Mouse (Mus musculus): ENCODE results near the gene Eng. TPM values are rescaled to one million over a fixed set of nuclear protein-coding genes. Genes with fewer than 3 reads are reported as not detected.

Gene Eng
- polyA plus RNA-seq, 1 experiment from 2014 or later: 24.8 TPM

DNA sequence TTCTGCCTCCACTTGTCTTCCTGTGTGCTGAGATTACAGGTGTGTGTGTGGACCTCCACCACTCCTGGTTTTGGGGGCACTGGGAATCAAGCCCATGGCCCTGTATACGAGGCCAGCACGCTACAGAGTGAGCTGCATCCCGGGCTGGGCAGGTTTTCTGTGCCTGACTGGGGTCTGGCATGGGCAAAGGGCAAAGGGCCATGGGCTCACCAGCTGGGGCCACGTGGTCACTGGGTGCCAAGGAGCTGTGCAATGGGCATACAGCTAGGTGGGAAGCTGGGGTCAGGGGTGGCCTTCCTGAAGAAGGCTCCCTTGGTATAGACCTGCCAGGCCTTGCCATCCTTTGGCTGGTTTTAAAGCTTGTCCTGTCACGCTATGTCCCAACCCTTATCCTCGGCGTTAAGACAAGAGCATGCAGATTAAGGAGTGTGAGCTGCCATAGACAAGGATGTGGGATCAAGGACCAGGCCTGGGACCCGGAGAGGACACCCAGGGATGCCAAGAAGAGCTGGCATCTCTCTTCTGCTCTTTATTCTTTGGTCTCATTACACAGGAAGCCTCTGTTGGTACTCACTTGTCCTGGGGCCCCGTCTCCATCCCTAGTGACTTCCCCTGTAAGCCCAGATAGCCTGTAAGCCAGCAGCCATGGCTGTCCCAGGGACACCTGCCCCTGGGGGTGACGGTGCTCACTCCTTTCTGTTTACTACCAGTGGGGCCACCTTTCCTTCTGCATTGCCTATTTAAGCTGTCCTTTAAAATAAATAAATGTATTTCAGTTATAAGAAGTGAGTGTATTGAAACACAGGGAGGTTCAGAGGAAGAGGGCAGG, 11.9 kb upstream of the Eng start:
- Histone ChIP-seq H3K9me3 (no peaks in the 10 kb centered on the region), H3K4me1 (replicated peaks) (peaks cover 24% of the 10 kb centered on the region), H3K4me2 (replicated peaks) (no peak overlapping the region), H3K36me3 (peaks cover 10% of the 10 kb centered on the region; the same call in 1 of the 2 replicates), H3K9ac (replicated peaks) (no peak overlapping the region), H3K27me3 (no peaks in the 10 kb centered on the region), H3K27ac (no peak overlapping the region), H3K4me3 (replicated peaks) (no peak overlapping the region)
- no peak for ATAC-seq
- WGBS: 81% methylated on average over 10 of the region's 10 CpGs

- no peak for ATAC-seq
- Histone ChIP-seq H3K4me1 (replicated peaks) (peaks cover 8% of the 10 kb centered on the region; the same call in 1 of the 2 replicates), H3K27me3 (no peaks in the 10 kb centered on the region), H3K27ac (no peak overlapping the region), H3K36me3 (peaks cover 10% of the 10 kb centered on the region; the same call in 1 of the 2 replicates), H3K9ac (replicated peaks) (no peak overlapping the region), H3K4me2 (replicated peaks) (no peak overlapping the region), H3K4me3 (replicated peaks) (no peak overlapping the region), H3K9me3 (no peaks in the 10 kb centered on the region)
- 91% methylated on average over 7 of the region's 7 CpGs for WGBS
Measured at GRCm38 (mm10) chr2:32636617-32637016, 9.8 kb upstream of the Eng start.

DNA sequence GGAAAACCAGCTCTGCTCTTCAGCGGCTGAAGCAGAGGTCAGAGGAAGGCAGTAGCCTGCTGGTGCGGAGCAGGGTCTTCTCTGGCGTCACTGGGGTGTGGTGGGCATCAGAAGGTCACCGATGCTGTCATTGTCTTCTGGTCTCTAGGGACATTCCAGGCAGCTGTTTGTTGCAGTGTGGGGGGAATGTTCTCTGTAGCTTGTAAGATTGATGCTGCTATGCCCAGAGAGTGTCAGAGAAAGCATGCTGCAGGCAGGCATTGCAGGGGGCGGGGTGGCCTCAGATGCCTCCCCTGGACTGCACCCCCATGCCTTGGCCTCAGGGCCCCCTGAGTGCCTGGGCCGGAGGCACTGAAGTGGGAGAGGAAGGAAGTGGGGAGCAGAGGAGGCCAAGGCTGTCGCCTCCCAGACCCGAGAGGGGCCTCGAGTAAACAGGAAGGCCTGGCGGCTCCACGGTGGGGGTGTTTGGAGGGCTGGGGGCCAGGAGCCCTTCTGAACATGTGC, 8.6 kb upstream of the Eng start:
- H3K4me1 ChIP-seq (replicated peaks): peaks cover 5% of the 10 kb centered on the region; the same call in 1 of the 2 replicates
- no peaks in the 10 kb centered on the region for H3K9me3 ChIP-seq
- 0 out of 2 replicates have a peak overlapping the region, but pooled peaks have one; percentile 32 for H3K9ac ChIP-seq (replicated peaks)
- no peak overlapping the region for H3K4me3 ChIP-seq (replicated peaks)
- no peak for ATAC-seq
- 57% methylated on average over 11 of the region's 11 CpGs for whole genome bisulfite sequencing
- no peak overlapping the region for H3K27ac ChIP-seq
- H3K27me3 ChIP-seq: no peaks in the 10 kb centered on the region
- peaks cover 10% of the 10 kb centered on the region; the same call in 1 of the 2 replicates for H3K36me3 ChIP-seq
- no peak overlapping the region for H3K4me2 ChIP-seq (replicated peaks)

DNA sequence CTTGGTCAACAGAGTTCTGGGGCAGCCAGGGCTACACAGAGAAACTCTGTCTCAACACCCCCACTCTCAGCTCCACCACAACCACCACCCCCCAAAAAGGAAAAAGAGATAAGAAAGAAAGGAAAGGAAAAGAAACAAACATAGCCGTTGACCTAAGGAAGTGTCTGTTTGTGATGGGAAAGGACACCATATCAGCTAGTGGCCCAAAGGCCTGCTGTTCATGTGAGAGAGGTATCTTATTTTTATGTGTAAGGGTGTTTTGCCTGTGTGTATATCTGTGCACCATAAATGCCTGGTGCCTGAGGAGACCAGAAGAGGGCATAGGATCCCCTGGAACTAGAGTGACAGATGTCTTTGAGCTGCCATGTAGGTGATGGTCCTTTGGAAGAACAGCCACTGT, 6.8 kb upstream of the Eng start:
- no peaks in the 10 kb centered on the region for H3K27me3 ChIP-seq
- WGBS: 83% methylated on average over 1 of the region's 1 CpGs
- no peak overlapping the region for H3K4me2 ChIP-seq (replicated peaks)
- H3K9me3 ChIP-seq: no peaks in the 10 kb centered on the region
- no peak overlapping the region for H3K9ac ChIP-seq (replicated peaks)
- ATAC-seq: no peak
- H3K4me1 ChIP-seq (replicated peaks): peaks cover 5% of the 10 kb centered on the region; the same call in 1 of the 2 replicates
- no peak overlapping the region for H3K27ac ChIP-seq
- H3K36me3 ChIP-seq: no peaks in the 10 kb centered on the region
- H3K4me3 ChIP-seq (replicated peaks): no peak overlapping the region

- Histone ChIP-seq H3K36me3 (no peaks in the 10 kb centered on the region), H3K9ac (replicated peaks) (no peak overlapping the region; the same call in 1 of the 2 replicates), H3K4me3 (replicated peaks) (no peak overlapping the region), H3K27ac (no peak overlapping the region), H3K4me1 (replicated peaks) (peaks cover 5% of the 10 kb centered on the region; the same call in 1 of the 2 replicates), H3K4me2 (replicated peaks) (no peak overlapping the region), H3K27me3 (no peaks in the 10 kb centered on the region), H3K9me3 (no peaks in the 10 kb centered on the region)
- 69% methylated on average over 6 of the region's 6 CpGs for WGBS
- no peak for ATAC-seq
Measured at GRCm38 (mm10) chr2:32640550-32641051, 5.8 kb upstream of the Eng start.

- Histone ChIP-seq H3K27me3 (no peaks in the 10 kb centered on the region), H3K27ac (no peak overlapping the region), H3K36me3 (no peaks in the 10 kb centered on the region), H3K9me3 (no peaks in the 10 kb centered on the region), H3K4me1 (replicated peaks) (peaks cover 5% of the 10 kb centered on the region; the same call in 1 of the 2 replicates), H3K4me3 (replicated peaks) (no peak overlapping the region), H3K4me2 (replicated peaks) (no peak overlapping the region), H3K9ac (replicated peaks) (no peak overlapping the region)
- 83% methylated on average over 5 of the region's 5 CpGs for WGBS
- no peak for ATAC-seq
Measured at GRCm38 (mm10) chr2:32641810-32642209, 4.6 kb upstream of the Eng start.

DNA sequence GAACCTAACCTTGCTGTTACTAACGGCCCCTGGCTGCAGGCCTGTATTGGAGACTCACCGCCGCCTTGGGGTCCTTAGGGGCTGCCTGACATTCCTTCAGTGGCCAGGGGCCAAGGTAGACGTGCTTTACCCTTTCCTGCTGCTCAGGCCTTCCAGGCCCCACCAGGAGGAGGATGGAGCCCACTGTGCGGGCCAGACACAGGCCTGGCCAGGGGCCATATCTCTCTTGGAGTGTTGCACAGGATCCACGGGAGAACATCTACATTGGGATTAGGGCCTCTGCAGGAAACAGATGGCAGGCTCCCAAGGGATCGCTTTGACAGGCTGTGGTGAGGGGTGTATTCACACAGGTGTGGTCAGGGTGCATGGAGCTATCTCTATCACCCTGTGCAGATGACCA, 3.6 kb upstream of the Eng start:
- ATAC-seq: no peak
- Histone ChIP-seq H3K36me3 (no peaks in the 10 kb centered on the region), H3K9ac (replicated peaks) (no peak overlapping the region), H3K4me3 (replicated peaks) (no peak overlapping the region), H3K27me3 (no peaks in the 10 kb centered on the region), H3K4me2 (replicated peaks) (no peak overlapping the region), H3K27ac (no peak overlapping the region), H3K4me1 (replicated peaks) (peaks cover 3% of the 10 kb centered on the region; the same call in 1 of the 2 replicates), H3K9me3 (no peaks in the 10 kb centered on the region)
- WGBS: 70% methylated on average over 7 of the region's 7 CpGs

DNA sequence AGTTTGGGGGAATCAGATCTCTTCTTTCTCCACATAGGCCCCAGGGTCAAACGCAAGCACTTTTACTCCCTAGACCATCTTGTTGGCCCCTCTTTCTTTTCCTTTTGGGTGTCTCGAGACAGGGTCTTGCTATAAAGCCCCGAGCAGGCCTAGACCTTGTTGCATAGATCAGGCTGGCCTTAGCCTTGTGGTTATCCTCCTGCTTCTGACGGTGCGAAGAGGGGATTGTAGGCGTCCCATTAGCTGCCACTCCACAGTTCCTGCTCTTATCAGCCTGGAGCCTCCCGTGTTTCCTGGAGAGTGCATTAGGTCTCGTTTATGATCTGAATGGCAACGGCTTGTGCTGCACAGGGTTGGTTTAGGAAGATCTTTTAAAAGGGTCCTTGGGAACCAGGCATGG, 2.3 kb upstream of the Eng start:
- no peak overlapping the region for H3K9ac ChIP-seq (replicated peaks)
- H3K4me2 ChIP-seq (replicated peaks): no peak overlapping the region
- 84% methylated on average over 9 of the region's 9 CpGs for WGBS
- H3K27ac ChIP-seq: no peak overlapping the region
- no peak for ATAC-seq
- no peak overlapping the region for H3K4me3 ChIP-seq (replicated peaks)
- no peaks in the 10 kb centered on the region for H3K27me3 ChIP-seq
- no peaks in the 10 kb centered on the region for H3K36me3 ChIP-seq
- H3K4me1 ChIP-seq (replicated peaks): no peaks in the 10 kb centered on the region
- H3K9me3 ChIP-seq: no peaks in the 10 kb centered on the region

DNA sequence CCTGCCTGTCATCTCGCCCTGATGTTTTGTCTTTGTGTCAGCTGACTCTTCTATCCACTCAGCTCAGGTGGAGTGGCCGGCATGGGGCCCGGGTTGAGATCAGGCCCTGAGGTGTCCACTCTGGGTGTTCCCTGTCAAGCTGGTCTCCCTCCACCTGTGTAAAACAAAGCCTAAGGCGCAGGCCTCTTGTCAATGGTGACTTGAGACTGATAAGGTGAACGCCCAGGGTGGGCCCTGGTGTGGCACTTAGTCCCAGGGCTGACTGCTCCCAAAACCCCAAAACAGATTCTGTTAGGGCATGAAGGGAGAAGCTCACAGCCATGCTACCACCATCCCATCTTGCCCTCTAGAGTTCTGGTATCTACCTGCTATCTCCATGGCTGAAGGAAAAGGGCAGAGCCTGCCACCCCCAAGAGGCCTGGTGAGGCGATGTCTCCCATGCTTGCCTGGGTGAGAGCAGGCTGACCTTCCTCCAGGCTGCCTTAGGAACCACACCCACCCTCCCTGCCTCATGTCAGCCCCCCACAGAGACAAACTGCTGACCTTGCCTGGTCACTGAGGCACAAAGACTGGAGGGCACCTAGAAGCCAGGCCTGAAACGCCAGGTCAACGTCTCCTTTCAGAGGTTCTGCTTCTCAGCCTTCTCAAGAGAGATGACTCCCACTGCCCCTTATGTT, 1.5 kb upstream of the Eng start:
- Histone ChIP-seq H3K4me3 (replicated peaks) (no peak overlapping the region), H3K4me2 (replicated peaks) (no peak overlapping the region), H3K27me3 (no peaks in the 10 kb centered on the region), H3K4me1 (replicated peaks) (no peaks in the 10 kb centered on the region), H3K9ac (replicated peaks) (no peak overlapping the region), H3K27ac (no peak overlapping the region), H3K9me3 (no peaks in the 10 kb centered on the region), H3K36me3 (no peaks in the 10 kb centered on the region)
- 86% methylated on average over 8 of the region's 8 CpGs for WGBS
- ATAC-seq: no peak

DNA sequence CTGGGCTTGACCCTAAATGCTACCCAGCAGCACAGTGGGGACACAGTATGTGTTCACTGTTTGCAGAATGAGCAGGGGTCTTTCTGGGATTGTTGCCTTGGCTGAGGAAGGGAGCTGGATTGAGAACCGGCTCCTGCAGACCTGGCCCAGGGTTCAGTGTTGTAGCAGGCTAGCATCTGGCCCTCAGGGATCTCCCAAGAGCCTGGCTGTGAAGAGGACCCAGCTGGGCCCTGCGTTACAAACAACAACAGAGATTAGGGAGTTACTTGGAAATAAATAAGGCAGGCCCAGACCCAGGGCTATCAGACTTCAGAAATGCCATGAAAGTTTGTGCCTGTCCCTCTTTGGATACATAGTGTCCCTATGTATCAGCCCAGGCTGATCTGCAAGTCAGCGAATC, 748 bp upstream of the Eng start:
- H3K4me1 ChIP-seq (replicated peaks): no peaks in the 10 kb centered on the region
- H3K27ac ChIP-seq: no peak overlapping the region
- no peak overlapping the region for H3K4me3 ChIP-seq (replicated peaks)
- H3K36me3 ChIP-seq: no peaks in the 10 kb centered on the region
- no peaks in the 10 kb centered on the region for H3K27me3 ChIP-seq
- H3K9ac ChIP-seq (replicated peaks): no peak overlapping the region
- WGBS: 65% methylated on average over 3 of the region's 3 CpGs
- H3K4me2 ChIP-seq (replicated peaks): no peak overlapping the region
- H3K9me3 ChIP-seq: no peaks in the 10 kb centered on the region
- no peak for ATAC-seq

DNA sequence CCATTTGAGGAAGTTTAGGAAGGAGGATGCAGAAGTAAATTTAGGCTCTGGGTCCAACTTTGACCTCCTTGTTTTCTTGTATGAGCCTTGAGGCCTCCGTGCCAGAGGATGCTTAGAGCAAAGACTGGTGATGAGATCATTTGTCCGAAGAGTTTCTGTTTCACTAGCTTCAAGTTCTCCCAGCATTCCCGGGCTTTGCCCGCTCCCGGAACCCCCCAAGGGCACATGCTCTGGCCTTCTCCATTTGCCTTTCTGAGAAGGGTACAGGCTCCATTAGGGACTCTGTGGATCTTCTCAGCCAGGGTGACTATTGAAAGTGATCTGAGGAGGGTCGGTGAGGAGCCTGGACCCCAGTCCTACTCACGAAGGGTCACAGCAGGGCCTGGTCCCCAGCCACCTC, 971 bp downstream of the Eng start:
- 92% methylated on average over 7 of the region's 7 CpGs for WGBS
- H3K4me1 ChIP-seq (replicated peaks): no peaks in the 10 kb centered on the region
- H3K27me3 ChIP-seq: no peaks in the 10 kb centered on the region
- no peaks in the 10 kb centered on the region for H3K9me3 ChIP-seq
- no peak for ATAC-seq
- H3K27ac ChIP-seq: no peak overlapping the region
- H3K4me3 ChIP-seq (replicated peaks): peak overlapping the region; percentile 15; the same call in 1 of the 2 replicates
- H3K4me2 ChIP-seq (replicated peaks): no peak overlapping the region
- H3K36me3 ChIP-seq: no peaks in the 10 kb centered on the region
- H3K9ac ChIP-seq (replicated peaks): no peak overlapping the region

- Histone ChIP-seq H3K4me1 (replicated peaks) (no peaks in the 10 kb centered on the region), H3K36me3 (no peaks in the 10 kb centered on the region), H3K9ac (replicated peaks) (no peak overlapping the region), H3K4me2 (replicated peaks) (no peak overlapping the region), H3K27ac (no peak overlapping the region), H3K27me3 (no peaks in the 10 kb centered on the region), H3K9me3 (no peaks in the 10 kb centered on the region), H3K4me3 (replicated peaks) (no peak overlapping the region)
- ATAC-seq: no peak
- WGBS: 60% methylated on average over 7 of the region's 7 CpGs
Measured at GRCm38 (mm10) chr2:32653764-32654163, 7.4 kb downstream of the Eng start.
